Mouse (Mus musculus) stomach, postnatal 0 days (tissue): Measurements from ENCODE around the gene Fam92b.

Experiments
- CTCF ChIP-seq: IDR thresholded peaks from 2 replicates; pipeline ENCODE4 v1.5.1; 2016; ENCODE audit warnings: antibody characterized with exemption, low read depth, mild to moderate bottlenecking, moderate library complexity
- EP300 ChIP-seq: optimal IDR thresholded peaks from 2 replicates; pipeline ENCODE3; 2016; ENCODE audit warnings: antibody characterized with exemption

DNA sequence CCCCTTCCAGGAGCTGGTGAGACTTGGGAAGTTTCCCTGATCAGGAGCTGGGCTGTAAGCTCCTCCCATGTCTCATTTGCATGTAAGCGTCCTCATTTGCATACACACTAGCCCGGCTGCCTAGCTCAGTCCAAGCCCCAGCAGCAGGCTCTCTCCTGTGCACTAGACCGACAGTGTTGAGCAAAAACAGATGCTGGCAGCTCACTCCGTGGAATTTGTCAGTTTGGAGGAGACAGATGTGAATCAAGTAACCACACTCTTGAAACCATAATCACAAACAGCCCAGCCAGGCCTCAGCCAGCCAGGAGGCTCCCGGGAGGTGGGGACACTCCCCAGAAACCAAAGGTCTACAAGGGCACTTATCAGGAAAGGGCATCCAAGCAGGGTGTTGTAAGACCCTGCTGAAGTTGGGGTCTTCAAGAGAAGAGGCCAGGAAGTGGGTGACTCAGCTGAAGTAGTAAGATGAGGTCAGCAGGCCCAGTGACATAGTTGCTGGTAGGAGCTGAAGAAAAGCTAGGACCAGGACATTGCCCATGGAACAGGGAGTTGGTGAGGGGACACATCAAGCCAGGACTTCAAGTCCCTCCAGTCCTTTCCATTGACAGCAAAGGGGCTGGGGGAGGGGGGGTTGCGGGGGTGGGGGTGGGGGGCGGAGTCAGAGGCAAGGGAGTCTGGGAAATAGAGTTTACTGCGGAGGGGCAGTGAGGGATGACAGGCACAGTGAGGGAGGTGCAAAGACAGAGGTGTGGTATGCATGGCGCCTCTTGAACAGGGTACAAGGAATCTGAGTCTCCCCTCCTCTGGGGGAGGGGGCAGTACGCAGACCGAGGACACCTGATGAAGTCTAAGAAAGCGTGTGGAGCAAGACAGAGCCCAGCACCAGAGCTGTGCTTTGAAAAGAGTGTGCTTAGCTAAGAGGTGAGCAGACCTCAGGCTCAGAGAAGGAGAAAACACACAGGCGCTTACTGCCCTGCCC is 39.9 kb upstream of the Fam92b start:
- TF ChIP-seq CTCF (no peak), EP300 (no peak)
